Mouse (Mus musculus) limb, embryonic 10.5 days (tissue): ENCODE results near the gene Lrg1. TPM values are rescaled to one million over a fixed set of nuclear protein-coding genes. Genes with fewer than 3 reads are reported as not detected.

Experiments
- DNase-seq: peaks from one replicate; pipeline ENCODE4 v3.0.0-alpha.2; 2017; ENCODE audit warnings: low spot score
- H3K27ac ChIP-seq: fragments of 300-500 bp; sonication (generic); 2 replicates; pipeline ENCODE4 v1.5.1; 2016; ENCODE audit warnings: mild to moderate bottlenecking
- H3K27me3 ChIP-seq: fragments of 300-500 bp; sonication (generic); 2 replicates; pipeline ENCODE4 v1.6.1; 2016; ENCODE audit warnings: low read depth, mild to moderate bottlenecking; ENCODE audit not compliant: poor library complexity, severe bottlenecking
- H3K36me3 ChIP-seq: fragments of 300-500 bp; sonication (generic); 2 replicates; pipeline ENCODE4 v1.6.1; 2016; ENCODE audit warnings: mild to moderate bottlenecking, moderate library complexity
- H3K4me1 ChIP-seq: fragments of 300-500 bp; sonication (generic); 2 replicates; pipeline ENCODE4 v1.6.1; 2016
- H3K4me3 ChIP-seq: fragments of 300-500 bp; sonication (generic); 2 replicates; pipeline ENCODE4 v1.5.1; 2016; ENCODE audit warnings: mild to moderate bottlenecking, moderate library complexity
- H3K9me3 ChIP-seq: fragments of 300-500 bp; sonication (generic); replicated peaks from 2 replicates; pipeline ENCODE4 v1.6.1; 2016; ENCODE audit warnings: mild to moderate bottlenecking
- WGBS: fragments of 180-500 bp; shearing (Covaris S2); methylation state at CpG from one replicate; pipeline ENCODE4 v1.1.7; 2016; 5-methylcytosine and 5-hydroxymethylcytosine counted together
- polyA plus RNA-seq: library from polyadenylated mRNA; unstranded; fragments of >200 nt; fragmentation: Nextera tagmentation; extraction: Ambion mirVana; gene quantifications from 2 replicates; pipeline ENCODE4 v1.2.1, GENCODE M21; 2016

Gene Lrg1
- polyA plus RNA-seq, 1 experiment from 2014 or later: 0.23 TPM

GRCm38 (mm10) chr17:56074827-56075208, 47.0 kb downstream of the Lrg1 start, which contains the start of gene Ubxn6:
TSS of gene Ubxn6 (minus strand) at chr17:56075028.
- Histone ChIP-seq H3K4me1 (peaks cover 35% of the 10 kb centered on the region), H3K9me3 (no peaks in the 10 kb centered on the region), H3K27ac (peak within 1 kb of the TSS; percentile 88), H3K4me3 (peak within 1 kb of the TSS; percentile 70), H3K27me3 (no peaks in the 10 kb centered on the region), H3K36me3 (peaks cover 32% of the 10 kb centered on the region)
- peak; percentile 98 for DNase-seq
- WGBS: under 1% methylated on average over 35 of the region's 35 CpGs

GRCm38 (mm10) chr17:56074097-56074826, 47.5 kb downstream of the Lrg1 start:
- 8% methylated on average over 22 of the region's 22 CpGs for WGBS
- Histone ChIP-seq H3K4me3 (peak overlapping the region; percentile 70), H3K27ac (peak overlapping the region; percentile 88), H3K27me3 (no peaks in the 10 kb centered on the region), H3K9me3 (no peaks in the 10 kb centered on the region), H3K4me1 (peaks cover 35% of the 10 kb centered on the region), H3K36me3 (peaks cover 38% of the 10 kb centered on the region)
- DNase-seq: peak; percentile 87

- H3K27ac ChIP-seq: no peak overlapping the region
- H3K9me3 ChIP-seq: no peaks in the 10 kb centered on the region
- no peak overlapping the region; the same call in 1 of the 2 replicates for H3K4me3 ChIP-seq
- no peaks in the 10 kb centered on the region for H3K27me3 ChIP-seq
- 95% methylated on average over 5 of the region's 5 CpGs for WGBS
- H3K36me3 ChIP-seq: peaks cover 58% of the 10 kb centered on the region
- no peak for DNase-seq
- H3K4me1 ChIP-seq: peaks cover 32% of the 10 kb centered on the region
Measured at GRCm38 (mm10) chr17:56072243-56072642, 49.6 kb downstream of the Lrg1 start.

DNA sequence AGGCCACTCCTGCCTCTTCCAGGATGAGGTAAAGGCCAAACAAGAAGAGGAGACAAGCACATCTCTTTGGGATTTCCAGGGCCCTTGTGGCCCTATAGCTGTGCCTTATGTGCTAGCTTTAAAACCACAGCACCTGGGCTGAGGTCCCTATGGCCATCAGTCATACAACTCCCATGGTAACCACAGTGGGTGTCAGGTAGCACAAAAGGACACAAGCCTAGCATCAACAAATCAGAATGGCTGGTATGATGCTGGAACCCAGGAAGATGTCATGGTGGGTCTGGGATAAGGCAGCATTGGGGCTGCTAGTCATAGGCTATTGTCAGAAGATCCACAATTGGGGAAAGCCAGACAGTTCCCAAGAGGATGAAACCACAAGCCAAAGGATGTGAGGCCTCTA, 50.7 kb downstream of the Lrg1 start:
- Histone ChIP-seq H3K27ac (no peak overlapping the region), H3K9me3 (no peaks in the 10 kb centered on the region), H3K27me3 (no peaks in the 10 kb centered on the region), H3K4me3 (no peak overlapping the region), H3K36me3 (peaks cover 69% of the 10 kb centered on the region), H3K4me1 (peaks cover 32% of the 10 kb centered on the region)
- no peak for DNase-seq

Other genes starting within 250 kb of the Lrg1 start
- 7.3 and 9.5 TPM in 2 replicates for gene Zfp119a, start 243.1 kb downstream of the Lrg1 start, polyA plus RNA-seq
- 13.2 and 15.5 TPM in 2 replicates for gene Zfp959, start 229.9 kb downstream of the Lrg1 start, polyA plus RNA-seq
- 3.9 and 5.0 TPM in 2 replicates for gene Zfp119b, start 172.5 kb downstream of the Lrg1 start, polyA plus RNA-seq
- gene Ebi3, start 169.4 kb downstream of the Lrg1 start, polyA plus RNA-seq: 0.90 and 1.1 TPM in 2 replicates
- 27.7 and 28.5 TPM in 2 replicates for gene Yju2, start 162.9 kb downstream of the Lrg1 start, polyA plus RNA-seq
- 23.6 and 39.7 TPM in 2 replicates for gene Shd, start 151.5 kb downstream of the Lrg1 start, polyA plus RNA-seq
- gene Fsd1, start 135.5 kb downstream of the Lrg1 start, polyA plus RNA-seq: 44.0 and 56.6 TPM in 2 replicates
- gene Stap2, start 116.4 kb downstream of the Lrg1 start, polyA plus RNA-seq: 6.4 and 7.3 TPM in 2 replicates
- 115 and 130 TPM in 2 replicates for gene Mpnd, start 116.3 kb downstream of the Lrg1 start, polyA plus RNA-seq
- gene Sh3gl1, start 85.4 kb downstream of the Lrg1 start, polyA plus RNA-seq: 181 and 187 TPM in 2 replicates
- 54.7 and 60.2 TPM in 2 replicates for gene Chaf1a, start 81.6 kb downstream of the Lrg1 start, polyA plus RNA-seq
- gene Ubxn6, start 47.0 kb downstream of the Lrg1 start, polyA plus RNA-seq: 33.3 and 40.3 TPM in 2 replicates
- 205 and 213 TPM in 2 replicates for gene Hdgfl2, start 42.4 kb downstream of the Lrg1 start, polyA plus RNA-seq
- gene Plin4, start 12.2 kb downstream of the Lrg1 start, polyA plus RNA-seq: 0.08 and 0.10 TPM in 2 replicates
- 0.21 and 0.36 TPM in 2 replicates for gene Plin5, start 4.4 kb downstream of the Lrg1 start, polyA plus RNA-seq
- gene Sema6b, start 18.3 kb upstream of the Lrg1 start, polyA plus RNA-seq: 0.88 and 1.0 TPM in 2 replicates
- gene Tnfaip8l1, start 40.5 kb upstream of the Lrg1 start, polyA plus RNA-seq: 6.1 and 10.6 TPM in 2 replicates
- 78.0 and 80.7 TPM in 2 replicates for gene Mydgf, start 61.9 kb upstream of the Lrg1 start, polyA plus RNA-seq
- 44.5 and 44.8 TPM in 2 replicates for gene Dpp9, start 96.9 kb upstream of the Lrg1 start, polyA plus RNA-seq
- gene Fem1a, start 134.8 kb upstream of the Lrg1 start, polyA plus RNA-seq: 12.2 and 14.6 TPM in 2 replicates
- gene Ticam1, start 154.8 kb upstream of the Lrg1 start, polyA plus RNA-seq: 3.0 TPM in 2 replicates
- 78.2 and 89.7 TPM in 2 replicates for gene Plin3, start 170.9 kb upstream of the Lrg1 start, polyA plus RNA-seq
- not detected in 2 replicates for gene Arrdc5, start 178.3 kb upstream of the Lrg1 start, polyA plus RNA-seq
- 316 and 336 TPM in 2 replicates for gene Uhrf1, start 181.3 kb upstream of the Lrg1 start, polyA plus RNA-seq
- gene Kdm4b, start 204.1 kb upstream of the Lrg1 start, polyA plus RNA-seq: 37.7 and 46.8 TPM in 2 replicates